Mouse (Mus musculus): Measurements from ENCODE around the gene Rad51c. TPM values are rescaled to one million over a fixed set of nuclear protein-coding genes. Genes with fewer than 3 reads are reported as not detected.
A peak's percentile ranks its signal among the peaks of the same experiment; 100 is the strongest.
"Not testable (repeated sequence)": the region's sequence is repeated elsewhere in the genome, so short reads cannot be mapped to it uniquely, and the experiment has no call there.

Rad51c gene
- polyA plus RNA-seq, 1 experiment from 2014 or later: 10.1 TPM

GRCm38 (mm10) chr11:87413412-87413811, 8.7 kb upstream of the Rad51c start:
- H3K27ac ChIP-seq (ENCODE audit: low read length); ATAC-seq (replicated peaks; ENCODE audit: extremely low read depth, insufficient read depth, low FRiP score); H3K27me3 ChIP-seq (ENCODE audit: control insufficient read depth, insufficient read depth, low read length); H3K9ac ChIP-seq (ENCODE audit: low read length); H3K4me2 ChIP-seq (ENCODE audit: low read depth, low read length); H3K4me1 ChIP-seq (ENCODE audit: control insufficient read depth, insufficient read depth, low read length); H3K36me3 ChIP-seq (ENCODE audit: control insufficient read depth, insufficient read depth); H3K4me3 ChIP-seq (ENCODE audit: low read length); H3K9me3 ChIP-seq (replicated peaks; ENCODE audit: control insufficient read depth, low read length): not testable (repeated sequence)
- 57% methylated on average over 3 of the region's 3 CpGs for WGBS

- no peaks in the 10 kb centered on the region for H3K36me3 ChIP-seq (ENCODE audit: control insufficient read depth, insufficient read depth)
- peak overlapping the region; percentile 95 for H3K27ac ChIP-seq (ENCODE audit: low read length)
- ATAC-seq (replicated peaks; ENCODE audit: extremely low read depth, insufficient read depth, low FRiP score): peak; percentile 97
- peak overlapping the region; percentile 89 for H3K9ac ChIP-seq (ENCODE audit: low read length)
- peak overlapping the region; percentile 74 for H3K4me3 ChIP-seq (ENCODE audit: low read length)
- 1% methylated on average over 56 of the region's 58 CpGs for WGBS
- H3K4me1 ChIP-seq (ENCODE audit: control insufficient read depth, insufficient read depth, low read length): peaks cover 4% of the 10 kb centered on the region
- H3K9me3 ChIP-seq (replicated peaks; ENCODE audit: control insufficient read depth, low read length): no peaks in the 10 kb centered on the region
- H3K27me3 ChIP-seq (ENCODE audit: control insufficient read depth, insufficient read depth, low read length): no peaks in the 10 kb centered on the region
- H3K4me2 ChIP-seq (ENCODE audit: low read depth, low read length): peak overlapping the region; percentile 88
Observed at GRCm38 (mm10) chr11:87404111-87404853, 472 bp downstream of the Rad51c start.

GRCm38 (mm10) chr11:87398402-87398801, 6.4 kb downstream of the Rad51c start:
- Histone ChIP-seq H3K4me3 (ENCODE audit: low read length) (no peak overlapping the region), H3K27me3 (ENCODE audit: control insufficient read depth, insufficient read depth, low read length) (no peaks in the 10 kb centered on the region), H3K4me1 (ENCODE audit: control insufficient read depth, insufficient read depth, low read length) (no peaks in the 10 kb centered on the region), H3K27ac (ENCODE audit: low read length) (no peak overlapping the region), H3K9ac (ENCODE audit: low read length) (no peak overlapping the region), H3K36me3 (ENCODE audit: control insufficient read depth, insufficient read depth) (no peaks in the 10 kb centered on the region), H3K9me3 (replicated peaks; ENCODE audit: control insufficient read depth, low read length) (no peaks in the 10 kb centered on the region), H3K4me2 (ENCODE audit: low read depth, low read length) (no peak overlapping the region)
- 64% methylated on average over 2 of the region's 2 CpGs for WGBS
- ATAC-seq (replicated peaks; ENCODE audit: extremely low read depth, insufficient read depth, low FRiP score): no peak

- Histone ChIP-seq H3K4me3 (ENCODE audit: low read length) (no peak overlapping the region), H3K9me3 (replicated peaks; ENCODE audit: control insufficient read depth, low read length) (no peaks in the 10 kb centered on the region), H3K4me2 (ENCODE audit: low read depth, low read length) (no peak overlapping the region), H3K27ac (ENCODE audit: low read length) (no peak overlapping the region), H3K36me3 (ENCODE audit: control insufficient read depth, insufficient read depth) (no peaks in the 10 kb centered on the region), H3K4me1 (ENCODE audit: control insufficient read depth, insufficient read depth, low read length) (no peaks in the 10 kb centered on the region), H3K27me3 (ENCODE audit: control insufficient read depth, insufficient read depth, low read length) (no peaks in the 10 kb centered on the region), H3K9ac (ENCODE audit: low read length) (no peak overlapping the region)
- ATAC-seq (replicated peaks; ENCODE audit: extremely low read depth, insufficient read depth, low FRiP score): no peak
- 16% methylated on average over 1 of the region's 1 CpGs for WGBS
Observed at GRCm38 (mm10) chr11:87393855-87394254, 10.9 kb downstream of the Rad51c start.

GRCm38 (mm10) chr11:87385676-87386075, 19.1 kb downstream of the Rad51c start:
- Histone ChIP-seq H3K4me1 (ENCODE audit: control insufficient read depth, insufficient read depth, low read length) (no peaks in the 10 kb centered on the region), H3K4me3 (ENCODE audit: low read length) (no peak overlapping the region), H3K36me3 (ENCODE audit: control insufficient read depth, insufficient read depth) (no peaks in the 10 kb centered on the region), H3K27me3 (ENCODE audit: control insufficient read depth, insufficient read depth, low read length) (no peaks in the 10 kb centered on the region), H3K27ac (ENCODE audit: low read length) (no peak overlapping the region), H3K4me2 (ENCODE audit: low read depth, low read length) (no peak overlapping the region), H3K9me3 (replicated peaks; ENCODE audit: control insufficient read depth, low read length) (no peaks in the 10 kb centered on the region), H3K9ac (ENCODE audit: low read length) (no peak overlapping the region)
- no peak for ATAC-seq (replicated peaks; ENCODE audit: extremely low read depth, insufficient read depth, low FRiP score)
- WGBS: 90% methylated on average over 1 of the region's 1 CpGs

- Histone ChIP-seq H3K27me3 (ENCODE audit: control insufficient read depth, insufficient read depth, low read length) (no peaks in the 10 kb centered on the region), H3K36me3 (ENCODE audit: control insufficient read depth, insufficient read depth) (0 out of 2 replicates have a peak, but pooled peaks cover 2% of the 10 kb centered on the region), H3K4me1 (ENCODE audit: control insufficient read depth, insufficient read depth, low read length) (no peaks in the 10 kb centered on the region), H3K4me2 (ENCODE audit: low read depth, low read length) (no peak overlapping the region), H3K4me3 (ENCODE audit: low read length) (no peak overlapping the region), H3K27ac (ENCODE audit: low read length) (no peak overlapping the region), H3K9ac (ENCODE audit: low read length) (no peak overlapping the region), H3K9me3 (replicated peaks; ENCODE audit: control insufficient read depth, low read length) (no peaks in the 10 kb centered on the region)
- WGBS: 88% methylated on average over 4 of the region's 4 CpGs
- ATAC-seq (replicated peaks; ENCODE audit: extremely low read depth, insufficient read depth, low FRiP score): no peak
Observed at GRCm38 (mm10) chr11:87384551-87384950, 20.2 kb downstream of the Rad51c start.

GRCm38 (mm10) chr11:87367865-87368580, 36.7 kb downstream of the Rad51c start:
- no peak overlapping the region for H3K27ac ChIP-seq (ENCODE audit: low read length)
- H3K4me3 ChIP-seq (ENCODE audit: low read length): no peak overlapping the region
- ATAC-seq (replicated peaks; ENCODE audit: extremely low read depth, insufficient read depth, low FRiP score): no peak
- 68% methylated on average over 9 of the region's 9 CpGs for WGBS
- peaks cover 4% of the 10 kb centered on the region; the same call in 1 of the 2 replicates for H3K9me3 ChIP-seq (replicated peaks; ENCODE audit: control insufficient read depth, low read length)
- no peaks in the 10 kb centered on the region for H3K4me1 ChIP-seq (ENCODE audit: control insufficient read depth, insufficient read depth, low read length)
- H3K4me2 ChIP-seq (ENCODE audit: low read depth, low read length): no peak overlapping the region
- H3K36me3 ChIP-seq (ENCODE audit: control insufficient read depth, insufficient read depth): no peaks in the 10 kb centered on the region
- H3K9ac ChIP-seq (ENCODE audit: low read length): no peak overlapping the region
- H3K27me3 ChIP-seq (ENCODE audit: control insufficient read depth, insufficient read depth, low read length): no peaks in the 10 kb centered on the region

- Histone ChIP-seq H3K4me3 (ENCODE audit: low read length) (no peak overlapping the region), H3K27ac (ENCODE audit: low read length) (no peak overlapping the region), H3K9ac (ENCODE audit: low read length) (no peak overlapping the region), H3K27me3 (ENCODE audit: control insufficient read depth, insufficient read depth, low read length) (no peaks in the 10 kb centered on the region), H3K9me3 (replicated peaks; ENCODE audit: control insufficient read depth, low read length) (peaks cover 5% of the 10 kb centered on the region; the same call in 1 of the 2 replicates), H3K4me1 (ENCODE audit: control insufficient read depth, insufficient read depth, low read length) (no peaks in the 10 kb centered on the region), H3K4me2 (ENCODE audit: low read depth, low read length) (no peak overlapping the region), H3K36me3 (ENCODE audit: control insufficient read depth, insufficient read depth) (no peaks in the 10 kb centered on the region)
- WGBS: 82% methylated on average over 7 of the region's 7 CpGs
- no peak for ATAC-seq (replicated peaks; ENCODE audit: extremely low read depth, insufficient read depth, low FRiP score)
Observed at GRCm38 (mm10) chr11:87367061-87367460, 37.7 kb downstream of the Rad51c start.

- peaks cover under 1% of the 10 kb centered on the region; the same call in 1 of the 2 replicates for H3K27me3 ChIP-seq (ENCODE audit: control insufficient read depth, insufficient read depth, low read length)
- ATAC-seq (replicated peaks; ENCODE audit: extremely low read depth, insufficient read depth, low FRiP score): no peak
- no peak overlapping the region for H3K4me3 ChIP-seq (ENCODE audit: low read length)
- no peak overlapping the region for H3K9ac ChIP-seq (ENCODE audit: low read length)
- H3K27ac ChIP-seq (ENCODE audit: low read length): no peak overlapping the region
- H3K4me2 ChIP-seq (ENCODE audit: low read depth, low read length): no peak overlapping the region
- no peaks in the 10 kb centered on the region for H3K36me3 ChIP-seq (ENCODE audit: control insufficient read depth, insufficient read depth)
- H3K4me1 ChIP-seq (ENCODE audit: control insufficient read depth, insufficient read depth, low read length): no peaks in the 10 kb centered on the region
- WGBS: 83% methylated on average over 5 of the region's 5 CpGs
- peaks cover 5% of the 10 kb centered on the region; the same call in 1 of the 2 replicates for H3K9me3 ChIP-seq (replicated peaks; ENCODE audit: control insufficient read depth, low read length)
Observed at GRCm38 (mm10) chr11:87365120-87365519, 39.6 kb downstream of the Rad51c start.

Measured in heart, embryonic 16.5 days (tissue).